In genomic region chr14:43860522-43860921, GRCm38 (mm10) we compare ENCODE assay signal across 8 mouse cellular contexts. TPM values are rescaled to one million over a fixed set of nuclear protein-coding genes. Genes with fewer than 3 reads are reported as not detected.
DNase-seq lines count a peak whose midpoint lies in the region.
"Not testable (repeated sequence)": the region's sequence is repeated elsewhere in the genome, so short reads cannot be mapped to it uniquely, and the experiment has no call there.
"Had no signal": no experiment of that assay in that cellular context is flagged by ENCODE, and none has a peak within 500 bp of the region (broad histone marks: within the 10 kb centered on the region; RNA-seq: fewer than 3 reads in every experiment).

No protein-coding gene starts in this region.

- not testable (repeated sequence) for H3K27ac ChIP-seq in forebrain, embryonic 10.5 days

- H3K27me3 ChIP-seq in forebrain, embryonic 10.5 days (ENCODE audit: poor library complexity, severe bottlenecking): not testable (repeated sequence)

- not testable (repeated sequence) for H3K9me3 ChIP-seq in forebrain, embryonic 10.5 days

- DNase-seq in adrenal gland, postnatal 36 days: peak; percentile 2 to 7
- DNase-seq in forebrain, embryonic 10.5 days (ENCODE audit: extremely low spot score, low spot score): peak; percentile 21
- peak; percentile 10 to 33 for DNase-seq in heart, postnatal 10 days
- peak; percentile 6 for DNase-seq in kidney, postnatal 10 days
- peak; percentile 5 to 10 for DNase-seq in left cerebral cortex, postnatal 36 days (ENCODE audit: low spot score in 2 of 2)
- peak; percentile 12 for DNase-seq in mesoderm, embryonic 11.5 days (ENCODE audit: low read depth, low spot score)
- peak; percentile 8 for DNase-seq in right cerebral cortex, postnatal 14 days

- H3K4me1 ChIP-seq in forebrain, embryonic 10.5 days: not testable (repeated sequence)

- H3K4me3 ChIP-seq in forebrain, embryonic 10.5 days: not testable (repeated sequence)

- not testable (repeated sequence) for H3K36me3 ChIP-seq in forebrain, embryonic 10.5 days (replicated peaks)

- WGBS in forebrain, embryonic 10.5 days: 30% methylated on average over 2 of the region's 2 CpGs

- intact Hi-C loops in heart, postnatal 10 days (cut with DNase I); left cerebral cortex, postnatal 36 days (cut with DNase I): not testable (repeated sequence)

RNA-seq across cellular contexts. Expression of gene Ear1, which starts 14.8 kb away (rescaled TPM):
- total RNA-seq in adrenal gland, postnatal 36 days (2021): not detected
- not detected in 2 replicates for polyA plus RNA-seq in forebrain, embryonic 10.5 days (2016; fragmentation: Nextera tagmentation; extraction: Ambion mirVana)
- total RNA-seq in heart, postnatal 10 days (2021): not detected
- not detected for total RNA-seq in left cerebral cortex, postnatal 36 days (2021)
- polyA plus RNA-seq: kidney, embryonic 14.5 days had no signal
